ENCODE assay signal across 9 mouse cellular contexts in the genomic region with DNA sequence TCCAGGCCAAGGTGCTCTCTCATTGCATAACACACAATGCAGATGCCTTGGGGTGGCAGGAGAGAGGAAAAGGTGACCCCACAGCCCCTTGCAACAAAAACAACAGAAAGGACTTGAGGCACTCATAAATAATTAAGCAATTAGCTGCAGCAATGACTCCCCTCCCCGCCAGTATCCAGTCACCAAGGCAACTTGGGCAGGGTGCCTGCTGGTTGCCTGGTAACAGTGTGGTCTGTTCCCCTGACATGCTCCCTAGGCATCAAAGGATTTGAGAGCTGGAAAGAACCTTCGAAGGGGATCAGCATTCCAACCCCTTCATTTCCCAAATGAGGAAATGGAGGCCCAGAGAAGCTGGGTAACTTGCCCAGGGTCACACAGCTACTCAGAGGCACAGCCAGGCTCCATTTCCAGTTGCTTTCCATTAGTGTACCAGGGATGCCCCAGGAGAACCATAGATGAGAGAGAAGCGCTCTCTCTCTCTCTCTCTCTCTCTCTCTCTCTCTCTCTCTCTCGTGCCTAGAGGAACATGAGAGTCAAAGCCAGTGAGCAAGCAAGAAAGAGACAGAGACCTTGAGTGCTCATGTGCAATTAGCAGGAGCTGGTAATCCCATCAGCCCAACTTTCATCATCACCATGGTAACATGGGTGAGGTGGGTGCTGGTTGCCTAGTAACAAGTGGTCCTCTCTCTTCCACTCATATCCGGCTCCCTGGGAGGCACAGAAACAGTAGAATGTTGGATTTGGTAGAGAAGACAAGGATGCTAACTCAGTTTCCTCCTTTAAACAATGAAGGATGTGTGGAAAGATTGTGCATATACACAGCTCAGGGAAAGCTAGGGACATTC. TPM values are rescaled to one million over a fixed set of nuclear protein-coding genes. Genes with fewer than 3 reads are reported as not detected.
DNase-seq lines count a peak whose midpoint lies in the region; ATAC-seq and TF ChIP-seq lines count a peak whose summit lies in the region.
"Had no signal": no experiment of that assay in that cellular context is flagged by ENCODE, and none has a peak within 500 bp of the region (broad histone marks: within the 10 kb centered on the region; RNA-seq: fewer than 3 reads in every experiment).

No protein-coding gene starts in this region.

- H3K36me3 ChIP-seq in stomach, postnatal 0 days (ENCODE audit: control insufficient read depth, insufficient read depth, low read length), result no peaks in the 10 kb centered on the region

- DNase-seq in MN1 (ENCODE audit: low spot score), result peak; percentile 54
- DNase-seq in embryo, embryonic 9.5 days (ENCODE audit: extremely low spot score), result peak; percentile 35
- peak; percentile 50 for DNase-seq in kidney, adult 9 months
- DNase-seq in left cerebral cortex, postnatal 4 days, result peak; percentile 92
- DNase-seq in thymus, postnatal 4 days, result no peak
- no peak for DNase-seq in gastrocnemius, postnatal 4 days (ENCODE audit: low spot score in 2 of 2)
- no peak for DNase-seq in stomach, postnatal 0 days (ENCODE audit: low spot score)

- no peak overlapping the region for H3K27ac ChIP-seq in stomach, postnatal 0 days (replicated peaks)
- H3K27ac ChIP-seq: liver, embryonic 14.5 days had no signal

- TF ChIP-seq EP300 in stomach, postnatal 0 days (optimal IDR thresholded peaks at IDR 0.05), result no peak

- ATAC-seq in megakaryocyte progenitor cell, adult 5-6 weeks (replicated peaks; ENCODE audit: poor library complexity), result no peak
- ATAC-seq in stomach, postnatal 0 days (ENCODE audit: low FRiP score, low TSS enrichment), result no peak

- H3K27me3 ChIP-seq in stomach, postnatal 0 days (ENCODE audit: control insufficient read depth, insufficient read depth, low read length), result no peaks in the 10 kb centered on the region

- H3K4me1 ChIP-seq in stomach, postnatal 0 days (replicated peaks; ENCODE audit: control insufficient read depth, insufficient read depth), result no peaks in the 10 kb centered on the region; the same call in 1 of the 2 replicates

- H3K9ac ChIP-seq in stomach, postnatal 0 days (ENCODE audit: low read length), result no peak overlapping the region
- H3K9ac ChIP-seq: liver, embryonic 14.5 days had no signal

- H3K4me3 ChIP-seq in stomach, postnatal 0 days (ENCODE audit: low read depth, low read length), result no peak overlapping the region

- no peaks in the 10 kb centered on the region for H3K9me3 ChIP-seq in stomach, postnatal 0 days (ENCODE audit: control insufficient read depth, low read length)

- TF ChIP-seq CTCF in stomach, postnatal 0 days (IDR thresholded peaks at IDR 0.05; ENCODE audit: low read depth), result no peak

- 59% methylated on average over 5 of the region's 5 CpGs for WGBS in stomach, postnatal 0 days

- H3K4me2 ChIP-seq in stomach, postnatal 0 days (replicated peaks; ENCODE audit: low read depth), result no peak overlapping the region

- intact Hi-C loops in left cerebral cortex, postnatal 4 days (cut with DNase I), result no loop called here

RNA-seq across cellular contexts. Expression of a gene that starts 3.1 kb away (rescaled TPM):
- 10 to 100 TPM; 11.2 to 15.9 TPM for total RNA-seq in left cerebral cortex, postnatal 4 days (2021)
- total RNA-seq in megakaryocyte progenitor cell, adult 5-6 weeks (2015), result 5.9 and 11.8 TPM in 2 replicates
- 2.7 and 3.5 TPM in 2 replicates for total RNA-seq in megakaryocyte progenitor cell, adult 5-6 weeks (2017)
- 1 to 10 TPM; 4.1 to 5.4 TPM for total RNA-seq in gastrocnemius, postnatal 4 days (2021)
- 1.4 and 1.8 TPM in 2 replicates for polyA plus RNA-seq in stomach, postnatal 0 days (2015; fragmentation: Nextera tagmentation; extraction: Ambion mirVana)

RNA-seq across cellular contexts. Expression of a gene that starts 3.1 kb away (rescaled TPM):
- 10 to 100 TPM; 13.9 to 16.0 TPM for total RNA-seq in left cerebral cortex, postnatal 4 days (2021)
- total RNA-seq in megakaryocyte progenitor cell, adult 5-6 weeks (2015), result 19.4 and 23.6 TPM in 2 replicates
- total RNA-seq in megakaryocyte progenitor cell, adult 5-6 weeks (2017), result 19.8 and 20.8 TPM in 2 replicates
- total RNA-seq in gastrocnemius, postnatal 4 days (2021), result 10 to 100 TPM; 11.3 to 12.1 TPM
- polyA plus RNA-seq in stomach, postnatal 0 days (2015; fragmentation: Nextera tagmentation; extraction: Ambion mirVana), result 7.8 and 8.3 TPM in 2 replicates

RNA-seq across cellular contexts. Expression of a gene that starts 22.8 kb away (rescaled TPM):
- total RNA-seq in left cerebral cortex, postnatal 4 days (2021), result 100 to 1,000 TPM; 101 to 104 TPM
- total RNA-seq in megakaryocyte progenitor cell, adult 5-6 weeks (2015), result 0.10 TPM in 1 of 2 replicates, not detected in the other
- not detected in 2 replicates for total RNA-seq in megakaryocyte progenitor cell, adult 5-6 weeks (2017)
- total RNA-seq in gastrocnemius, postnatal 4 days (2021), result 1 to 10 TPM; 4.7 to 5.8 TPM
- 2.5 and 2.9 TPM in 2 replicates for polyA plus RNA-seq in stomach, postnatal 0 days (2015; fragmentation: Nextera tagmentation; extraction: Ambion mirVana)

RNA-seq across cellular contexts. Expression of a gene that starts 56.5 kb away (rescaled TPM):
- total RNA-seq in left cerebral cortex, postnatal 4 days (2021), result 1 to 10 TPM in 1 of 2 experiments, under 1 TPM in 1; 0.78 to 2.7 TPM
- total RNA-seq in megakaryocyte progenitor cell, adult 5-6 weeks (2015), result 1.9 TPM in 1 of 2 replicates, not detected in the other
- total RNA-seq in megakaryocyte progenitor cell, adult 5-6 weeks (2017), result not detected in 2 replicates
- total RNA-seq in gastrocnemius, postnatal 4 days (2021), result under 1 TPM in 1 of 2 experiments, not detected in 1; 0.20 TPM
- polyA plus RNA-seq in stomach, postnatal 0 days (2015; fragmentation: Nextera tagmentation; extraction: Ambion mirVana), result 0.15 TPM in 1 of 2 replicates, not detected in the other

Comparison
In these comparisons a context has a peak if more than half of its experiments do, and no peak if none do; other contexts are left out.
1. DNase-seq: peak in MN1 (single experiment), embryo, embryonic 9.5 days (single experiment), kidney, adult 9 months (single experiment) and left cerebral cortex, postnatal 4 days (single experiment); none in thymus, postnatal 4 days (single experiment), gastrocnemius, postnatal 4 days (0 of 2) and stomach, postnatal 0 days (single experiment).
2. RNA of a gene that starts 22.8 kb away (total RNA-seq): 101 to 104 TPM in left cerebral cortex, postnatal 4 days; 4.7 to 5.8 TPM in gastrocnemius, postnatal 4 days and 0.10 TPM in megakaryocyte progenitor cell, adult 5-6 weeks; every median in the first group is over 10 times any median in the second.